Mouse (Mus musculus) kidney, postnatal 0 days (tissue): ENCODE results near the gene Olfr1056. TPM values are rescaled to one million over a fixed set of nuclear protein-coding genes. Genes with fewer than 3 reads are reported as not detected.
"Not testable (repeated sequence)": the region's sequence is repeated elsewhere in the genome, so short reads cannot be mapped to it uniquely, and the experiment has no call there.

Experiments
- ATAC-seq: fragments of 200-750 bp; cut with Nextera tagmentation; replicated peaks from 2 replicates; pipeline ENCODE4 v1.8.0; 2017; ENCODE audit warnings: low read depth, moderate number of reproducible peaks, moderate TSS enrichment, moderate library complexity; ENCODE audit not compliant: low FRiP score
- DNase-seq: peaks from one replicate; pipeline ENCODE4 v3.0.0-alpha.2; 2016; ENCODE audit warnings: low spot score
- H3K27ac ChIP-seq: fragments of 300-500 bp; sonication (generic); 2 replicates; pipeline ENCODE4 v1.5.1; 2014; ENCODE audit warnings: mild to moderate bottlenecking
- H3K27me3 ChIP-seq: fragments of 300-500 bp; sonication (generic); 2 replicates; pipeline ENCODE4 v1.6.1; 2014; ENCODE audit warnings: low read length, mixed read lengths; ENCODE audit not compliant: insufficient read depth
- H3K36me3 ChIP-seq: fragments of 300-500 bp; sonication (generic); 2 replicates; pipeline ENCODE4 v1.6.1; 2014; ENCODE audit warnings: low read length, mixed read lengths; ENCODE audit not compliant: insufficient read depth
- H3K4me1 ChIP-seq: fragments of 300-500 bp; sonication (generic); replicated peaks from 2 replicates; pipeline ENCODE4 v1.6.1; 2014; ENCODE audit warnings: antibody characterized with exemption, low read length, mixed read lengths; ENCODE audit not compliant: insufficient read depth
- H3K4me2 ChIP-seq: fragments of 300-500 bp; sonication (generic); 2 replicates; pipeline ENCODE4 v1.6.1; 2014; ENCODE audit warnings: mild to moderate bottlenecking, low read length, moderate library complexity, mixed read lengths
- H3K4me3 ChIP-seq: fragments of 300-500 bp; sonication (generic); replicated peaks from 2 replicates; pipeline ENCODE4 v1.5.1; 2014; ENCODE audit warnings: low read depth, low read length
- H3K9ac ChIP-seq: fragments of 300-500 bp; sonication (generic); 2 replicates; pipeline ENCODE4 v1.6.1; 2014; ENCODE audit warnings: low read depth, low read length
- H3K9me3 ChIP-seq: fragments of 300-500 bp; sonication (generic); replicated peaks from 2 replicates; pipeline ENCODE4 v1.6.1; 2016; ENCODE audit warnings: low read length, inconsistent platforms, mixed read lengths
- CTCF ChIP-seq: IDR thresholded peaks from 2 replicates; pipeline ENCODE4 v1.5.1; 2016; ENCODE audit warnings: antibody characterized with exemption, low read depth, mild to moderate bottlenecking, moderate library complexity
- WGBS: fragments of 180-500 bp; shearing (Covaris S2); extraction: QIAGEN DNeasy Blood & Tissue Kit; methylation state at CpG from one replicate; pipeline ENCODE4 v1.1.7; 2014; 5-methylcytosine and 5-hydroxymethylcytosine counted together
- polyA plus RNA-seq: library from polyadenylated mRNA; unstranded; fragments of >200 nt; fragmentation: Nextera tagmentation; extraction: Ambion mirVana; gene quantifications from 2 replicates; pipeline ENCODE4 v1.2.1, GENCODE M21; 2015

The Olfr1056 gene
- not detected in 2 replicates for polyA plus RNA-seq

DNA sequence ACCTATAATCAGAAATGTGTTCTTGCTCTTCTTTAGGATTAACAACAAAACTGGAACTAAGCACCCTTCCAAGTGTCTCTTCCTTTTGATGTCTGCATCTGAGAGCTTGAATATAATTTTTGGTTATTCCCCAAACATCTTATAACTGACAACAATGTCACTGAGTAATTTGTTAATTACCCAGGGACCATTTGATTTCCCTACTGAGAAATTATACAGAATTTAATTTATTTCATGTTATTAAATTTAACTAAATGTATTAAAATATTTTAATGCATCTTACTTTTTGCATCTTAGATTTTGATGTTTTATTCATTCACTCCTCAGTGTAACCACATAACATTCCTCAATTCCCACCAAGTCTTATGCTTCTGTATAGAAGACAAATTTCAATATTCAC is at the start of gene Olfr1056:
Olfr1056 (minus strand) TSS at position 101 of the 400 bp plus-strand sequence.
- no peaks in the 10 kb centered on the region for H3K9me3 ChIP-seq
- H3K27ac ChIP-seq: no peak within 1 kb of the TSS
- no peak for TF ChIP-seq CTCF
- no peaks in the 10 kb centered on the region for H3K27me3 ChIP-seq
- no peak within 1 kb of the TSS for H3K9ac ChIP-seq
- H3K4me2 ChIP-seq: no peak within 1 kb of the TSS
- no peak for DNase-seq
- no peaks in the 10 kb centered on the region for H3K36me3 ChIP-seq
- H3K4me1 ChIP-seq: no peaks in the 10 kb centered on the region
- no peak within 1 kb of the TSS for H3K4me3 ChIP-seq
- no peak for ATAC-seq

DNA sequence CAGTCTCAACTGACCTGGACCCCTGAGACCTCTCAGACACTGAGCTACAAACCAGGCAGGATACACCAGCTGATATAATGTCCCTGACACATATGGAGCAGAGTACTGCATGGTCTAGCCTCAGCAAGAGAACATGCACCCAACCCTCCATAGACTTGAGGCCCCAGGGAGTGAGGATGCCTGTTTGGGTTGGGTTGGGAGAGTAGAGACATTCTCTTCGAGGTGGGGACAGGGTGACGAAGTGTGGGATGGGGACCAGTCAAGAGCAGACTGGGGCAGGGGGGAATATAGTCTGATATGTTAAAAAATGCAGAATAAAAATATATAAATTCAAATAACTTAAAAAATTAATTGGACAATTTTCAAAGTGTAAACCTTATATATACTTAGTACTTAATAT is 32.8 kb upstream of the Olfr1056 start:
- no peak overlapping the region for H3K27ac ChIP-seq
- no peaks in the 10 kb centered on the region for H3K27me3 ChIP-seq
- no peaks in the 10 kb centered on the region for H3K9me3 ChIP-seq
- no peak overlapping the region for H3K4me2 ChIP-seq
- no peaks in the 10 kb centered on the region for H3K4me1 ChIP-seq
- no peaks in the 10 kb centered on the region for H3K36me3 ChIP-seq
- TF ChIP-seq CTCF: no peak
- H3K9ac ChIP-seq: no peak overlapping the region
- 83% methylated on average over 2 of the region's 2 CpGs for WGBS
- no peak overlapping the region for H3K4me3 ChIP-seq
- DNase-seq: no peak
- no peak; the same call in 1 of the 2 replicates for ATAC-seq

DNA sequence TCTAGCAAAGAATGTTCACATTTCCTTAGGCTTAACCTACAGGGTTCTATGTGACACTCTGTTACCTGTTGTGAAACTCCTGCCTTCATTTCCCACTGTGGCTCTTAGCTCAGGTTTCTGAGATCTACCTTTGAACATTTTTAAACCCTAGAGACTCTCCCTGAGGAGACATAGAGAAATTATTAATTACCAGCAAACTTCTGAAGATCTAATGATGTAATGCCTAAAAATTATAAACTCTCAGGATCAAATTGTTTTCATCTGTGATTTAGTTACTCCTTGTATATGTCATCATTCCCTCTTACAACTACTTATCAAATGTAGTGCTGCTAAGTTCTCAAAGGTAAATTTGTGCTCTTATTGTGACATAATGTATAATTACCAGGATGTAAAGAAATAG is 26.2 kb upstream of the Olfr1056 start, which contains the start of gene Olfr1058:
Olfr1058 (minus strand) TSS at position 101 of the 400 bp plus-strand sequence.
- H3K4me2 ChIP-seq, ATAC-seq, H3K27ac ChIP-seq, H3K36me3 ChIP-seq, DNase-seq, H3K9ac ChIP-seq, H3K4me3 ChIP-seq, H3K27me3 ChIP-seq, H3K4me1 ChIP-seq, H3K9me3 ChIP-seq: not testable (repeated sequence)

DNA sequence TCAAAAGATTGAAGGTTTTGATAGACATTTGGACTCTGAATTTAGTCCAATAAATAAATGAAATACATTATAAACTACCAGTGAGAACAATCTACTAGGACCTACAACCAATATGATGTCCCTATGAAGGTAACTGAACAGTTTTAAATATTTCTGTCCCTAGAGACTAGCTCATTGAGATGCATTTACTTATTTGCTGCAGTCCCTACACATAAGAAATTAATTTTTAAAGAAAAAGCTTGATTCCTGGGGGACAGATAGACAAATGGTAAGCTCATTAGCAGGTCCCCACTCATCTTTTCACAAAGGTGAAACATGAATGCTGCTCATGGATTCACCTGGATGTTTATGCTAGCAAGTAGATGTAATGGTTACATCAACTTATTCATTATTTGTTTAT is 16.0 kb upstream of the Olfr1056 start, which contains the start of gene Olfr1057:
Olfr1057 (minus strand) TSS at position 101 of the 400 bp plus-strand sequence.
- no peak for DNase-seq
- Histone ChIP-seq H3K4me3 (no peak within 1 kb of the TSS), H3K36me3 (no peaks in the 10 kb centered on the region), H3K9ac (no peak within 1 kb of the TSS), H3K4me2 (no peak within 1 kb of the TSS), H3K27me3 (no peaks in the 10 kb centered on the region), H3K27ac (no peak within 1 kb of the TSS), H3K4me1 (no peaks in the 10 kb centered on the region), H3K9me3 (no peaks in the 10 kb centered on the region)
- ATAC-seq: no peak
- no peak for TF ChIP-seq CTCF

DNA sequence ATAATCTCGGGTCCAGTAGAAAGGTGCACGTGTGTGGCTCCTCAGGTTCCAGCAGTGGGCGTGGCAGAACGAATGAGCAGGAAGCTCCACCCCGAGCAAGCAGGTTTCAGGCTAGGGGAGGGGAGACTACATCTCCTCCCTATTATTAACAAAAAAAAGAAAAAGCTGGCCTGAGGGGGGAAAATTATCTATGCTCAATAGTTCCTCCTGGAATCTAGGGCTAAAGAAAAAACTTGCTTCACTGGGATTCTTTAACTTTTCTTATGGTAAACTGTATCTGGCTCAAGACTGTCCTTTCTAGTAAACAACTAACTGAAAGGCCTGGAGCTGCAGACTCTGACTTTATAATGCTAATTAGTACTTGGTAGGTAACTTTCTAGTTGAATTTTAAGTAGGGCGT is 4.1 kb upstream of the Olfr1056 start:
- not testable (repeated sequence) for DNase-seq, ATAC-seq
- WGBS: no CpG with 5 or more reads among the region's 6 CpGs

DNA sequence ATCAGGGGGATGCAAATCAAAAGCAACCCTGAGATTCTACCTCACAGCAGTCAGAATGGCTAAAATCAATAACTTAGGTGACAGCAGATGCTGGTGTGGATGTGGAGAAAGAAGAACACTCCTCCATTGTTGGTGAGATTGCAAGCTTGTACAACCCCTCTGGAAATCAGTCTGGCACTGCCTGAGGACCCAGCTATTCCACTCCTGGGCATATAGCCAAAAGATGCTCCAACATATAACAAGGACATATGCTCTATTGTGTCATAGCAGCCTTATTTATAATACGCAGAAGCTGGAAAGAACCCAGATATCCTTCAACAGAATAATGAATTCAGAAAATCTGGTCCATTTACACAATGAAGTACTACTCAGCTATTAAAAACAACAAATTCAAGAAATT is 10.5 kb downstream of the Olfr1056 start:
- DNase-seq: not testable (repeated sequence)

More for the DNA sequence above, 4.1 kb upstream of the Olfr1056 start:
- not testable (repeated sequence) for H3K4me1 ChIP-seq, H3K9me3 ChIP-seq, H3K27ac ChIP-seq, H3K9ac ChIP-seq, H3K36me3 ChIP-seq, H3K27me3 ChIP-seq, H3K4me2 ChIP-seq, H3K4me3 ChIP-seq

DNA sequence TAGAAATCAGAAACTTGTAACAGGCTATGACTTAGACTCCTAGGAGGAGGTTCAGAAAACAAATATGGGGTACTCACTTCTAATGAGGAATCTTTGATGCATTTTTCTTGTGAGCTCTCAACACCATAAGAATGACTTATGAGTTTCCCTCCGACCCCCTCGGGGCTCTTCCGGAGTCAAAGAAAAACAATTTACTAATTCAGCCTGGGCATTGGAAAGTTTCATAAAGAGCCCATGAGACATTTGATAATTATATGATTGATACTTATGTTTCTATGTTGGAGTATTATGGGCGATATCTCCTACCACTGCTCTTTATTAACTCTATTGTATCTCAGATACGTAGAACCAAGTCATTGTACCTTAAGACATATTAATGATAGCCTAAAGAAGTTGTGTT is 12.1 kb downstream of the Olfr1056 start, which contains the start of gene Olfr1055:
Olfr1055 (minus strand) TSS at position 101 of the 400 bp plus-strand sequence.
- H3K36me3 ChIP-seq: no peaks in the 10 kb centered on the region
- no peaks in the 10 kb centered on the region for H3K9me3 ChIP-seq
- WGBS: 76% methylated on average over 5 of the region's 5 CpGs
- no peak within 1 kb of the TSS for H3K27ac ChIP-seq
- no peaks in the 10 kb centered on the region for H3K4me1 ChIP-seq
- no peak within 1 kb of the TSS for H3K9ac ChIP-seq
- H3K4me3 ChIP-seq: no peak within 1 kb of the TSS
- no peak for DNase-seq
- H3K4me2 ChIP-seq: no peak within 1 kb of the TSS
- ATAC-seq: no peak
- no peak for TF ChIP-seq CTCF
- H3K27me3 ChIP-seq: no peaks in the 10 kb centered on the region

More for the DNA sequence above, 10.5 kb downstream of the Olfr1056 start:
- H3K36me3 ChIP-seq, ATAC-seq, H3K4me2 ChIP-seq, H3K9ac ChIP-seq, H3K4me1 ChIP-seq, H3K9me3 ChIP-seq, H3K27ac ChIP-seq, H3K27me3 ChIP-seq, H3K4me3 ChIP-seq: not testable (repeated sequence)
- WGBS: 92% methylated on average over 1 of the region's 1 CpGs
